Mouse (Mus musculus): Measurements from ENCODE around the gene Tspan13.

DNA sequence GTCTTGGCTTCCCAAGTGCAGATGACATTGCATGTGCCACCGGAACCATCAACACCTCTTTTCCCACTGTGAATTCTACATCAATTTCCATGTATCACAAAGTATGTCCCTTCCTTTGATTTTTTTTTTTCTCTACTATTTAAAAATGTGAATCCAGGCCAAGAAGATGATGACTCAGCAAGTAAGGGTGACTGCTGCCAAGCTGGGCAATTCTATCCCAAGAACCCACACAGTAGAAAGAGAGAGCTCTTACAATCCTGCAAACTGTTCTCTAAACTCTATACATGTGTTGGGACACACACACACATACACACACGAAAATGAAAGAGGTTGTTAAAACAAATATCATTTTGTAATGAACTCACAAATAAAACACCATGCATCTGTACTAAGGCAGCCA, 15.1 kb downstream of the Tspan13 start:
- TF ChIP-seq GATA1 (IDR thresholded peaks at IDR 0.05; ENCODE audit: borderline replicate concordance, low read length) = no peak
- no peak for TF ChIP-seq FLI1 (IDR thresholded peaks at IDR 0.05; ENCODE audit: low read length)
